Mouse (Mus musculus) skeletal muscle tissue, adult 2 months (tissue): ENCODE measurements around the gene Gpc6.

ENCODE experiments used
- DNase-seq: peaks from one replicate; pipeline ENCODE4 v3.0.0-alpha.2; 2012; ENCODE audit warnings: low read depth, low spot score

The Gpc6 gene

GRCm38 (mm10) chr14:117785507-117786085 lies 860.5 kb downstream of the Gpc6 start:
- no peak for DNase-seq

- no peak for DNase-seq
Observed at GRCm38 (mm10) chr14:117786647-117787046, 861.5 kb downstream of the Gpc6 start.

DNA sequence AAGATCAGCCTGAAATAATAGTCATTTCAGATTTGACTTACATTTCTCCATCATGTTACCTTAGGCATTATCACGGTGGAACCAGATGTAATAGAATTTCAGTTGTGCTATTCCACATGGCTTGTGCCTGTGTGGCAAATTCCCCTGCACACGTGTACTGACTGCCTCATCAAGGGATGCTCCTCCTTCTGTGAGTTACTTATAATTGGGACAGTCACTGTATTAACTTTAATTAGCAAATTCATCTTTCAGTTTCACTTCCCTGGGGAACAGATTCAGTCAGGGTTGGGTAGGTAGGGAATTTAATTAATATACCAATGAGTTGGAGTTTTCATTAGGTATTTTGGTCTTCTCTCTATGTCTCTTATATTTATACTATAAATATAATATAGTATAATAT lies 869.8 kb downstream of the Gpc6 start:
- DNase-seq, result no peak

DNA sequence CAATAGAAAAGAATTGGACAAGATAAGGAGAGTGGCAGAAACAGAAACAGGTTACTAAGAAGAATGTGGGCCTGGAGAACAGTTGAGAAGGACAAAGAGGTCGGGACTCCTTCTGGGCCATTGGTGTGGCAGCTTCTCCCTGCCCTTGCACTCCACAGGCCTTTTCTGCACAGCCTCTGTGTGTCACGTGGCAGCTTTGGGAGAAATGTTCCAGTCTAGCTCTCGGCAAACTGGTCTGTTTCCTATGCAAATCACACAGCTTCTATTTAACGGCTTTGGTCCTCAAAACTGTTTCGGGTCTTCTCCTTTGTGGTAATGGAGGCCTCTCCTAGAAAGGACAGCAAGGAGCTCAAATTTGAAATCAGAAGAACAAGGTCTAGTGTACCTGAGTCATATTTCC lies 871.5 kb downstream of the Gpc6 start:
- DNase-seq, result no peak

GRCm38 (mm10) chr14:117800399-117800798 lies 875.3 kb downstream of the Gpc6 start:
- no peak for DNase-seq

DNA sequence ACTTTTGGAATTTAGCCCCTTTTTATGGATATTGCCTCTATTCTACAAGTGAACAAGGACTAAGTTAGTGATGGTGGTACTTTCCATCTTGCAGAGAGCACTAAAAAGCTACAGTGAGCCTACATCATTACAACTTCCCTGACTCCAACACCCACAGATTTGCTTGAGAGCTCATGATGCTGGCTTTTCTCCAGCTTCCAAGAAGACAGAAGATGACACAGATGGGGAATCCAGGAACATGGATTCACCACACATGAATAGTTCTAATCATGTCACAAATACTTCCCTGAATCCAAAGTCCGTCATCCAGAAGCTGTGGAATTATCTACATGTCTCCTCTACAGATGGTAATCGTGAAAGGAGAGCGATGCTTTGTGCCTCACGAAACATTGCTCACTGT lies 882.7 kb downstream of the Gpc6 start:
- DNase-seq, result no peak

DNA sequence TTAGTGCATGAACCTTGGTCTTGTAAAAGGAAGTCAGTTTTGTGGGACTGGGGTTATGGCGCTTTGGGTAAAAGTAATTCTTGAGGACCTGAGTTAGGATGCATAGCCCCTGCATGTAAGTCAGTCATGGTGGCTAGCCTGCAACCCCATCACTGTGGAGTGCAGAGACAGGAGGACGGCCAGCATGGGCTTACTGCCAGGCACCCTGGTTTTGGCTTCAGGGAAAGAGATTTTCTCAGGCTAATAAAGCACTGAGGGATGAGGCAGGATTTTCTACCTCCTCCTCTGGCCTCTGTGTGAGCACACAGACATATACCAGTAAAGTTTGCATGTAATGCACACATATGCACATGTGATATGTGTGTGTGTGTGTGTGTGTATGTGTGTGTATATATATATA lies 883.2 kb downstream of the Gpc6 start:
- no peak for DNase-seq

GRCm38 (mm10) chr14:117810321-117811270 lies 885.5 kb downstream of the Gpc6 start:
- no peak for DNase-seq

- no peak for DNase-seq
Observed at GRCm38 (mm10) chr14:117813473-117813872, 888.4 kb downstream of the Gpc6 start.

GRCm38 (mm10) chr14:117816008-117816407 lies 890.9 kb downstream of the Gpc6 start:
- DNase-seq, result no peak

DNA sequence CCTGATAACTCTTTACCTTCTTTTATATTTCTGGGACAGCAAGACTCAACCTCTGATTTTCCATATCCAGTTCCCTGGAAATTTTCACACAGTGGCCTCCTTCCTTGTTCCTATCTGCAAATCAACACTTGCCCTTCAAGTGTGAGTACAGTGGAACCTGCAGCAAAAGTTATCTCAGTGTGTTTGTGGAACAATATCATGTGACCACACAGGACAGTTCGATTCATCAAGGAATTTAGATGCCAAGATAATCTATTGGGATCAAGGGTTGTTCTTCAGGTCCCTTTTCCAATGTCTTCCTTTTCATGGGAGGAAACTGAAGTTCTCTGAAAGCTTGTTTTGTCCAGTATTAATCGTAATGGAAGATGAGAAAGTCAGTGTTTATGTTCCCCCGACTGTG lies 891.6 kb downstream of the Gpc6 start:
- no peak for DNase-seq

DNA sequence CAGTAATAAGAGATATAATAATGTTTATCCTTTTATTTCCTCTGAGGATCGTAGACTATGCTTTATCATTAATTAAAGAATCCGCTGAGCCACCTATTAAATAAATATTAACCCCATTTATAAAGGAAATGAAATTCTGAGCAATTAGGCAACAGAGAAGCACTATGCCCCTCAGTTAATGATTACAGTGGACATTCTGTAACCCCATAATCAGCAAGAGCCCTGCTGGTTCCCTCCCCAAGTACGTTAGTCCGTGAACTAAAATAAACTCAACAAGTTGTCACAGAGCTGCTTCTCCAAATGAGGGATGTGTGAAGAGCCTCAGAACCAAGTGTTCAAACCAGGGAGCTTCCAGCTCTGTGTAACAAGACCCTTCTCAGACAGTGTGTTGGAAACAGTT lies 892.1 kb downstream of the Gpc6 start:
- DNase-seq, result no peak

DNA sequence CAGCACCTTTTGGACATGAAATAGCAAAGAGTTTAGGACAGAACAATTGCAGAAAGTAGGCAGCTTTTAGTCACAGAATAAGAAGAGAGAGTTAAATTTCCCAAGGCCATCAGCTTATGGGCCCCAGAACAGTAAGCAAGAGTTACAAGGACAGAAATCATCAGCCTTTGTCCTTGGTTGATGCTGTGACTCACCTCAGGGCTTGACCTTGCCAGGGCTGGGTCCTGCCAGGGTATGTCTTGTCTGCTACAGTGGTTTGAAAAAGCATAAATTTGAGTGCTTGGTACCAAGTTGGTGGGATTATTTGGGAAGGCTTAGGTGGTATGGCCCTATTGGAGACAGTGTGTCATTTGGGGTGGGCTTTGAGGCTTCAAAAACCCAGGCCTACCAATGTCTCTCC lies 899.4 kb downstream of the Gpc6 start:
- no peak for DNase-seq

DNA sequence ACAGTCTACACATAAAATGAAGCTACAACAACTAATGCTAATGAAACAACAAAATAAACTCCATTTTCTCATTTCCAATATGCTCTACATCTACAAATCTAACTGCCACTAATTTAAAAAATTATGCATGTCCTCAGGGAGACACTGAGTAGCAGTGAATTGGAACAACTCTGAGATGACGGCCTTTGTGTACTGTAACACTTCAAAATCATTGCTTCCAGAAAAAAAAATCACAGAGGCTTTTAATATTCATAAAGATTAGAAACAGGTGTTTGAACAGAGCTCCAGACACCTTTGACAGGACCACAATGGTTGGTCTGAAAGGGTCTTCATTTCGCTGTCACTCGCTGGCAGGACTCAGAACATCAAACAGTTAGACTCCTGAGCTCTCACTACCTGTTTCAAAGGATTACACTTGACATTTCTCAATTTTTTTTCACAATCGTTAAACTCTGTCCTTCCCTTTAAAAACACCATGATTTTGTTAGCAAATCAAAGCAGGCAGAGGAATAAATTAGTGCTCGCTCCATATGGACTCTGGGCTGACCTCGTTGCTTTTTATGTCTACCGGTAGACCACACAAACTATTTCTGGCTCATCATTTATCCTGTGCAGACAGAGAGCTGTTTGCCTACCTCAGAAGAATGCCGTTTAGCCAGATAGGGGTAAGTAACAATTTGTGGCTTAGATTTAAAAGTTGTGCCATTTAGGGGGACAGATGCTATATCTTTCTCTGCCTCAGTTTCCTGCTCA lies 901.4 kb downstream of the Gpc6 start:
- no peak for DNase-seq

DNA sequence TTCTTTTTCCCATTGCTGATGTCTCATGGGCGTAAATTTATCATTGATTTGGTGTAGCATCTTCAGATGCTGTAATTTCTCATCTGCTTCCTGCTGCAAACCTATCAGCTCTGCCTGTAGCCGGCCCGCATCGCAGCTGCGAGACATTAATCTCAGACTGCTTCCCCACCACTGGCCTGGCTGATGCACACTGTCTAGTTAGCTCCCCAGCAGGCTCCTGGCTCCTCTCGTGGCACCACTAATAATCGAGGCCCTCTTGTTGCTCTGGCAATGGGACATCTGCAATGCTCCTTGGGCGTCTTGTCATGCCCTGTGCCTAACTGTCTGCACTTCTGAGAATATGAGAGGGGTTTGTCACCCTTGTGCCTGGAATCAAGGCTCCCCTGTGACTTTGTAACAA lies 906.2 kb downstream of the Gpc6 start:
- no peak for DNase-seq

GRCm38 (mm10) chr14:117831731-117832130 lies 906.6 kb downstream of the Gpc6 start:
- no peak for DNase-seq

DNA sequence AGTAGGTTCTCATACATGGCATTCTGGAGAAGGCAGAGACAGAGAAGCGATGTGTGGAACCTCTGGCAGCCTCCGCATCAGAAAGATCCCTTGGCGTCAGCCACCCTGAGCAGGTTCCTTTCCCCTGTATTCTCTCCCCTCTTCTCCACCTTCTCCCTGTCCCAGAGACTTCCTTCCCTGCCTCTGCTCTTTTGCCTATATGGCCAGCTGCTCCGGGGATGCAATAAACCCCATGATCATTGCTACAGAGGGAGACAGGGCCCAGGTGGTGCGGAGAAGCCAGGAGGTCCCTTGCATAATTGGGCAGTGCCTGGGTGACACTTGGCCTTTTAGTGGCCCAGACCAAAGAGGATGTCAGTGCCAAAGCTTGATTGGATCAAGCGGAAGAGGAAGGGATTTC lies 910.4 kb downstream of the Gpc6 start:
- no peak for DNase-seq

DNA sequence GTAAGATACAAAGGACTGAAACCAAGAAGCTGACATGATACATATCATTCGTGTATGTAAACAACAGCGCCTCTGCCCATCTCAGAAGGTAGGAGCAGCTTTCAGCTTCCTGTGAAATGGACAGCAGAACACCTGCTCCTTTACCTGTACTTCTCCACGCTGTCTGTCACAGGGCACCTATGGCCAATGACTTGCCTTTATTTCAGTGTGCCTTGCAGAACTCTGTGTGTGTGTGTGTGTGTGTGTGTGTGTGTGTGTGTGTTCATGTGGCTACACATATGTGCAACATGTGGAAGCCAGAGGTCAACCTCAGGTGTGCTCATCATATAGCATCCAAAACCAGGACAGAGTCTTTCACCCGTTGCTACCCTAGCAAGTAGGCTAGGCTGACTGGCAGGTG lies 911.9 kb downstream of the Gpc6 start:
- DNase-seq, result no peak

DNA sequence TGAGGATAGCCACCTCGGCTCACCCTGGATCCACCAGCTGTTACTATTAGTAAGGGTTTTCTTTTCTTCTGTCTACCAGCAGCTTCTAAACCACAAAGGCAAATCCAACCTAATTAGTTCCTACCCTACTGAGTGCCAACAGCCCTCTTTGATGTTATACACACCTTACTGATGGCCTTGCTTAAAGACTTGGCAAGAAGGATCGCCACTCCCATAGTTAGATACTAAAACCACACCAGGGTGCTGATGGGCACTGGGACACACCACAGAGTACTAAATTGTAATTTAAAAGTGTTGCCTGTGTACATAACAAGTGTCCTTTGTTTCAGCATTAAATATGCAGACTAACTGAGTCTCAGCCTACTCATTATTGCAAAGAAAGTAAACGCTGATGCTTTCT lies 912.6 kb downstream of the Gpc6 start:
- no peak for DNase-seq

DNA sequence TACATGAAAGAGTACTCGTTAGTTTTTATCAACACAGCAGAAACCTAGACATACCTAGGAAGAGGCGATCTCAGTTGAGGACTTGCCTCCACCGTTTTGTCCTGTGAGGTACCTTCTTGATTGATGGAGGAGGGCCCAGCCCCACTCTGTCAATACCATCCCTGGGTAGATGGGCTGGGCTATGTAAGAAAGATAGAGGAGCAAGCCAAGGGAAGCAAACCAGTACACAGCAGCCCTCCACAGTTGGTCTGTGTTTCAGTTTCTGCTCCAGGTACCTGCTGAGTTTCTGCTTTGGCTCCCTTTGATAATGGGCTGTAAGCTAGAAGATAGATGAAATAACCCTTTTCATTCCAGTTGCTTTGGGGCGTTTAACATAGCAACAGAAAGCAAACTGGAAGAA lies 916.1 kb downstream of the Gpc6 start:
- no peak for DNase-seq

- peak; percentile 7 for DNase-seq
Observed at GRCm38 (mm10) chr14:117841797-117842553, 916.9 kb downstream of the Gpc6 start.
